Mouse (Mus musculus) ES-E14 (cell line): Measurements from ENCODE around the gene Znhit6.

ENCODE experiments used
- MAFK ChIP-seq: IDR thresholded peaks from 2 replicates; pipeline ENCODE4 v1.6.1; 2014; ENCODE audit warnings: mild to moderate bottlenecking, low read depth, low read length, inconsistent platforms; ENCODE audit not compliant: insufficient read depth
- ZC3H11A ChIP-seq: IDR thresholded peaks from 2 replicates; pipeline ENCODE4 v1.6.1; 2012; ENCODE audit warnings: low read depth, mild to moderate bottlenecking, inconsistent platforms, low read length, borderline replicate concordance

GRCm38 (mm10) chr3:145576482-145576822 lies 447 bp downstream of the Znhit6 start:
- TF ChIP-seq MAFK = no peak
- TF ChIP-seq ZC3H11A = no peak
